Mouse (Mus musculus) retina, adult 2 months (tissue): ENCODE measurements around the gene Fam180a.

Source experiments
- DNase-seq: peaks from one replicate; pipeline ENCODE4 v3.0.0-alpha.2; 2012; ENCODE audit warnings: low read depth, low spot score

Fam180a gene

DNA sequence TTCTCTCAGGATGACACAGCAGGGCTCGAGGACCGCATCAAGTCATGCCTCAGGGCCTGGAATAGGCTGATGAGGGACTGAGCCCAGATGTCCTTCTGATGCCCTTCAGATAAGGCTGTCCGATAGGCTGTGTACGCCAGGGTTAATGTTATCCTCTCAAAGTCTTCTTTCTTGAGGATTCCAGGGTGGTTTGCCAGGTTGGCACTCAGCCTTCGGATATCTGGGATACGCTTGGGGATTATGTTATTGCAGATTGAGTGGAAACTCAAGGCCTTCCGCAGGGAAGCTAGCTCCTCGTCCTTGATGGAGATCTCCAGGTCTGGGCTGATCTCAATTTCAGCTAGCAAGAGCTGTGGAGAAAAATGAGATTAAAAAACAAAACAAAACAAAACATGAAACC is 12.4 kb downstream of the Fam180a start:
- DNase-seq = no peak

- no peak for DNase-seq
Measured at GRCm38 (mm10) chr6:35309406-35309805, 16.5 kb downstream of the Fam180a start.

DNA sequence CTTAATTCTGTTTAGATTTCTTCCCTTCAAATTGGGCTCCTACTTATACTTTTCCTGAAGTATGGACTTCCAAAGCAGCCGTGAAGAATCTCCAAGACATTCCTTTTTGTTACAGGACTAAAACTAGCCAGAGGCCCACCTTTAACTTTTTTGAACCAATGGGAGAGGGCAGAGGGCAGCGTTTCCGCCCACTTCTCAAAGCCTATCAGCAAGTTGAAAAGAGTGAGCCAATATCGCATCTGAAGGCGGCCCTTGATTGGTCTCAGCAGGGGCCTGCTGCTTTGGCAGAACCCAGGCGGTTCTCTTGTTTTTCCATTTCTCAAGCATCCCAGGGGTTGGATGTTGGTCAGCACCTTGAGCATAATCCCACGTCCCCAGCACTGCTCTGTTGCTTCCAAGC is 17.9 kb downstream of the Fam180a start, which contains the start of gene Slc13a4:
Gene Slc13a4, minus strand, starts transcription at position 95 of the 400 bp plus-strand sequence.
- DNase-seq = no peak

GRCm38 (mm10) chr6:35307136-35307535 is 18.8 kb downstream of the Fam180a start:
- no peak for DNase-seq

DNA sequence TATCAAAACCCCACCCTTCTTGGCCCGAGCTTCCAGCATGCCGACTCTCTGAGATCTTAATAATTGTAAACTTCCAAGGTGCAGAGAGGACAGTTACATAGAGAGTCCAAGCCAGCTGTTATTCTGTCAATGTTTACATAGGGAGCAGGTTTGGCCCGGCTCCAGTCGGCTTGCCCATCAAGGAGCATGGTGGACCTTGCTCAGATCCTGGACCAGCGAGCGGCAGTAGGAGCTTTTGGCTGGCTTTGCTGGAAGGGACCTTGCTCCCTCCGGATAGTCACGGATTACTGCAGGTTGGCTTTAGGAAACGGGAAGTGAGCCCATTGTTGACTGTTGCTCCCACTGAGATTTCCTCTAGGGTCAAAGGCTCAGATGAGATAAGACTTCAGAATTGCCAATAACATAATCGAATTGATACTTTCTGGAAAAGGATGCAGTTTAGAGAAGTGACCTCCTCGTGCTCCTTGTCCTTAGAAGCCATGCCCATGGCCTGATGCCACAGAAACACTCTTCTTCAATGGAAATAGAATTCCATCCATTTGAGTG is 22.5 kb downstream of the Fam180a start:
- DNase-seq = no peak

DNA sequence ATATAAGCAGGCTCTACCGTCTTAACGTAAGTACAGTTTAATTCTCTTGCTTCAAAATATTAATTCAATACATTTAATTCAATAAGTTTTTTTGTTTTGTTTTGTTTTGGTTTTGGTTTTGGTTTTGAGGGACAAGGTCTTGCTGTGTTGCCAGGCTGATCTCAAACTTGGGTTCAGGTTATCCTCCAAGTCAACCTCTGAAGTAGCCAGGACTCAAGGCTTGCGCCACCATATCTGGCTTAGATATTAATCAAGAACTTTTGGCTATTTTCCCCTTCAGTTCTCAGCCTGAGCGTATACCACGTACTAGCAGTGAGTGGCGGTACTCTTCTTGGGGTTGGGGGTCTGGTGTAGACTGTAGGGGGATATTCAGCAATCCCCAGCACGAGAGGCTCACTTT is 23.4 kb downstream of the Fam180a start:
- no peak for DNase-seq

GRCm38 (mm10) chr6:35298323-35298722 is 27.6 kb downstream of the Fam180a start:
- DNase-seq = no peak

DNA sequence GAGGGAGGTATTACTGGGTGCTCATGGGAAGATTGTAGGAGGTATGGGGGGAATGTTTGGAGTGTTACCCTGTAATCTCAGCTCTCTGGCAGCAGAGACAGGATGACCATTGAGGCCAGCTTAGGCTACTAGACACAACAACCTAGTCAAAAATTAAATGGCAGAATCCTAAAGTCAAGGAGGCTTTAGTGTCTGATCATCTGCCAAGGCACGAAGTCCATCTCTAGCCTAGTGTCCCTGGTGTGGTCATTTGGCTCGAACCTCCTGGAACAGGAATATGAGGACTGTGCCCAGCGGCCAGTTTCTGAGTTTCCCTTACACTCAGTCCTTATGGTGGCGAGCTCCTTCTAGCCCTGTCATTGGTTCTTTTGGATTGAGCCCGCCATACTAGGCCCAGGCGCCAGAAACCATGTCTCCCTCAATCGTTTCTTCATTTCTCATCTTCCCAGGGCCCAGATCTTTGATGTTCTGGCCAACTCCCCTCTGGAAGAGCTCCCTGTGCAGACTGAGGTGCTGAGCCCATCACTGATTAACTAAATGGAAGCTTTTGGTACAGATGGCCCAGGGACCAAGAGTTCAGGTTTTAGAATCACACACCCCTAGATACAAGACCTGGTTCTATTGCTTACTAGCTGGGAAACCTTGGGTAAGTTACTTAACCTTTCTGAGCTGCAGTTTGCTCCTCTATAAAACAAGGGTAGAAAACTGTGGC is 28.3 kb downstream of the Fam180a start:
- DNase-seq = no peak

GRCm38 (mm10) chr6:35297001-35297400 is 28.9 kb downstream of the Fam180a start:
- DNase-seq = no peak

- no peak for DNase-seq
Measured at GRCm38 (mm10) chr6:35294964-35295363, 31.0 kb downstream of the Fam180a start.

- no peak for DNase-seq
Measured at GRCm38 (mm10) chr6:35289676-35290075, 36.3 kb downstream of the Fam180a start.

DNA sequence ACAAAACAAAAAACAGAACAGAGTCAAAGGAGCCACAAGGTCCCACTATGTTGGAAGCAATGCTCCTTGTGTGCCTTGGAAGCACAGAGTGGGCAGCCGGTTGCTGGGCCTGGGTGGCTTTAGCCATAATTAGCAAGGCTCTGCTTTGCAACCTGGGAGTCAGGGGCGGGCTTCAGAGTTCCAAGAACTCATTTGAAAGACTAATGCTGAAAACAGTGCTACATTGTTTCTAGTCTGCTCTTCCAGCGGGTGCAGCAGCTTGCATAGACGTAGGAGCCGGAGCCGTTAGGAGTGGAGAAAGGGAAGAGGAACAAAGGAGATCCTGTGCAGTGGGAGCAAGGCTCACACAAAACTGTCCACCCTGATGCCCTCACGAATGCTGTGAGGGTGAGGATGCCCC is 37.0 kb downstream of the Fam180a start:
- no peak for DNase-seq

GRCm38 (mm10) chr6:35288114-35288761 is 37.7 kb downstream of the Fam180a start:
- DNase-seq = no peak

- DNase-seq = no peak
Measured at GRCm38 (mm10) chr6:35279306-35279705, 46.6 kb downstream of the Fam180a start.

DNA sequence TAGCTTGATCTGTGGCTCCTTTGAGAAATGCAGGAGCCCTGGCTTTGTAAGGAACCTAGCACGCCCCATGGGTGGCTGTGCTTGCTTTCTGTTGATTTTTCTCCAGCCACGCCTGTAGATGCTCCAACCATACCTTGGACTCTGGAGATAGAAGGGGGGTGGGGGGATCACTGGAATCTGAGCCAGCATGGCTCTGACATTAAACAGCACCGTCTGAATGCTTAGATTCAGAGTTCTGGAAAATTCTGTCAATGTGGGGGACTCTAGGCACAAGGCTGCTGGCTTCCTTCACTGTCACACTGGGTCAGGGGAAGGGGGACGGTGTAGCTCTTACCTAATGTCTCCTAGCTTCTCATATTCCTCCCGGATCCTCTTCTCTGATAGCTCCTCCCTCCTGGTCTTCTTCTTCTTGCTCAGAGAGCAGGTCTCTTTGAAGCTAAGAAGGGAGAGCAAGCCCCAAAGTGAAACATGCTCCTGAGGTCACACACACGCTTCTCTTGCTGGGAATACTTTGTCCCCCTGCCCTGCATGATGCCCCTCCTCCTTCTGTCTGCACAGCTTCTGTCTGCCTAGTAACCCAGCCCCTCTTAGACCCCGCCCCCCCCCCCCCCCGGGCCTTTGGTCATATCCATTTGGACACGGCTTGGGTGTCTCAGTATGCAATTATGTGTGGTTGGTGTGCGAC is 47.9 kb downstream of the Fam180a start:
- DNase-seq = no peak

DNA sequence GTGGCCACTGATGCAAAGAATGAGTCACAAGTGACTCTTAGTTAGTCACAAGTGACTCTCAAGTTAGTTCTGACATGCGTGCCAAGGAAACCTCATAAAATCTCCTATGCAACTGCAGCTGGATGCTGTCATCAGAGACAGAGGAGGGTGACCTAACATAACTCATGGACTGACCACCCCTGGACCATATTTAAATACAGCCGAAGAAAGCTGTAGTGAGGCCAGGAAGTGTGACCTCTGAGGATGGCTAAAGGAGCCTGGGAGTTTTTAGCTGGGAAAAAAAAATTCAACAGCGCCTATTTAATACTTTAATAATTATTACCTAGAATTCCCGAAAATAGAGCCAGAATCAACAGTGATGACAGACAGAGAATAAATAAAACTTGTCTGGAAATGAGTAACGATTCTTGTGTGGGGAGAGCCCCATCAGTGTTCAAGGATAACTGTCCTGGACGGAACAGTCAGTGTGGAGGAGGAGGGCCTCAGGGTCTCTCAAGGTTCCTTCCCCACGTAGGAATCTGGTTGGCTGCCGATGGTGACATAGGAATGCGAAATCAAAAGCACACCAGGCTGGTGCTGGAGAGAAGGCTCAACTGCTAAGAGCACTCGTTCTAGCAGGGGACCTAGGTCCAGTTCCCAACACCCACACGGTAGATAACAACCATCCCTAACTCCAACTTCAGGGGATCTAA is 52.4 kb downstream of the Fam180a start:
- DNase-seq = no peak

DNA sequence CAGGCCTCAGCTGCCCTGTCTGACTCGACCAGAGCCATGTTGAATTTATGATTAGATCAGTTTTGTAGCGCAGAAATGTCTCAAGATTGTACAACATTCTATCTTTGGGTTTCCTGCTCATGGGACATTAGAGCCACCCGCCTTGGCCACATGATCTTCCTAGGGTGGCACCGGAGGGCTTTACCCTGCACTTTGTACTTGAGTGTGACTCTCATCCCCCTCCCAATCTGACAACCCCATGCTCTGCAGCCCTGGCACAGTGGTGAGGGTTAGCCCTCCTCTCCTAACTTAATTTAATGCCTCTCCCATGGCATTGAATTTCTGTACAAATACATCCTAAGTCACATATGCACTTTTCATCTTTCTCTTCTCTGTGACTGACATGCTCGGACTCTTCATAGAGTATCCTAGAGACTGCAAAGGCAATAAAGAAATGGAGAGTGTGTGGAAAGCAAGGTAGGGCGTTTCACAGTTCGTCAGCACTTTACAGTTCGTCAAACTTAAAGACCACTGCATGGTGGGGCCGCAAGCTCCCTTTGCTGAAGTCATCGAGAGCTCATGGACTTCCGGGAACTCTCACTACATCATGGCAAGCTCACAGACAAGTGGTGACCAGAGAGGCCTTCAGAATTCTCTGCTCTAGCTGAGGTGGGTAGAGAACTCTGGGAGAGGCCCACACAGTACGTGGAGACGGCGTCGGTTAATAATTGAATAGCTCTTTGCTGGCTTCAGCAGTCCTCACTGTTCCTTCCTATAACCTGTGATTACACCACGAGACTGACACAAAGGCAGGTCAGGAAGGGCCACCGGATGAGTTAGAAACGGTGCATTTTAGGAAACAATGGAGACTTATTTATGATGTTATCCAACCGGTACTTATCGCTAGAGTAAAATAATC is 53.8 kb downstream of the Fam180a start:
- no peak for DNase-seq

GRCm38 (mm10) chr6:35271094-35271855 is 54.7 kb downstream of the Fam180a start:
- no peak for DNase-seq

GRCm38 (mm10) chr6:35269643-35270042 is 56.3 kb downstream of the Fam180a start:
- DNase-seq = no peak

- DNase-seq = no peak
Measured at GRCm38 (mm10) chr6:35268711-35269110, 57.2 kb downstream of the Fam180a start.
